Mouse (Mus musculus) lung, adult 2 months (tissue): ENCODE measurements around the gene Cd164.

Source experiments
- CTCF ChIP-seq: fragments of 200-500 bp; IDR thresholded peaks from 2 replicates; pipeline ENCODE4 v1.5.1; 2011; ENCODE audit warnings: mild to moderate bottlenecking, low read length, control low read depth; ENCODE audit not compliant: insufficient read depth
- POLR2A ChIP-seq: fragments of 200-500 bp; IDR thresholded peaks from 2 replicates; pipeline ENCODE4 v1.6.1; 2011; ENCODE audit warnings: low read depth, mild to moderate bottlenecking, control low read depth, low read length, borderline replicate concordance; ENCODE audit errors: extremely low read depth

DNA sequence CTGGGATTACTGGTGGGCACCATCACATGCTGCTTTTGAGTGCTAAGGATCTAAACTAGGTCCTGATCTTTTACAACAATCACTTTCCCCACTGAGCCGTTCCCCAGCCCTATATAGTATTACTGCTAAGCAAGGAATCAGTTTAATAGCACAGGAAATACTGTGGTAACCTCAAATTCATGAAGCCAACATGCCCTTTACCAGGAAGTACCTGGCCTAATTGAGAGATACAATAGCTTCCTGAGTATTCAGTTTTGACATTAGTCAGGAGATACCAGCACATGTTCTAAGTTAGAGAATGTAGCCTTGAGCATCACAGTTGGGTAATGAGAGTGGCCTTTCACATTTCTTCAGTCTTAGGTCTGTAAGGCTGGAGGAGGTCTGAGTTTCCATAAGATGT, 17.5 kb downstream of the Cd164 start:
- TF ChIP-seq CTCF, result no peak
- no peak for TF ChIP-seq POLR2A
